24 mouse cellular contexts compared by ENCODE assay signal in genomic region chr1:126639463-126639862, GRCm38 (mm10).
DNase-seq lines count a peak whose midpoint lies in the region; ATAC-seq and TF ChIP-seq lines count a peak whose summit lies in the region.
"Had no signal": no experiment of that assay in that cellular context is flagged by ENCODE, and none has a peak within 500 bp of the region (broad histone marks: within the 10 kb centered on the region; RNA-seq: fewer than 3 reads in every experiment).

No protein-coding gene starts in this region.

- TF ChIP-seq CTCF in lung, embryonic 14.5 days (IDR thresholded peaks at IDR 0.05; ENCODE audit: low read depth), result no peak
- TF ChIP-seq CTCF in lung, postnatal 0 days (IDR thresholded peaks at IDR 0.05), result no peak

- peak; percentile 82 for TF ChIP-seq EP300 in lung, postnatal 0 days (IDR thresholded peaks at IDR 0.05)

- WGBS in lung, embryonic 14.5 days, result 76% methylated on average over 2 of the region's 2 CpGs
- 58% methylated on average over 2 of the region's 2 CpGs for WGBS in lung, postnatal 0 days

- H3K9ac ChIP-seq in lung, embryonic 14.5 days, result no peak overlapping the region
- no peak overlapping the region for H3K9ac ChIP-seq in lung, postnatal 0 days (replicated peaks; ENCODE audit: low read depth)
- H3K9ac ChIP-seq: embryonic facial prominence, embryonic 12.5 days; forebrain, embryonic 13.5 days; forebrain, embryonic 15.5 days had no signal

- H3K4me1 ChIP-seq in lung, embryonic 14.5 days (ENCODE audit: insufficient read depth), result no peaks in the 10 kb centered on the region
- H3K4me1 ChIP-seq in lung, postnatal 0 days (ENCODE audit: insufficient read depth, low read depth, low read length), result no peaks in the 10 kb centered on the region
- H3K4me1 ChIP-seq: embryonic facial prominence, embryonic 10.5 days; embryonic facial prominence, embryonic 12.5 days; forebrain, embryonic 13.5 days; forebrain, embryonic 15.5 days had no signal

- no peaks in the 10 kb centered on the region for H3K27me3 ChIP-seq in lung, embryonic 14.5 days (ENCODE audit: insufficient read depth, low read length)
- no peaks in the 10 kb centered on the region for H3K27me3 ChIP-seq in lung, postnatal 0 days (replicated peaks; ENCODE audit: insufficient read depth, low read length)
- H3K27me3 ChIP-seq: CH12.LX; embryonic facial prominence, embryonic 12.5 days; forebrain, embryonic 13.5 days; forebrain, embryonic 15.5 days; Patski had no signal

- no peak overlapping the region for H3K27ac ChIP-seq in lung, embryonic 14.5 days (ENCODE audit: low read depth)
- H3K27ac ChIP-seq in lung, postnatal 0 days (ENCODE audit: low read length), result no peak overlapping the region
- H3K27ac ChIP-seq: embryonic facial prominence, embryonic 10.5 days; embryonic facial prominence, embryonic 12.5 days; forebrain, embryonic 13.5 days; forebrain, embryonic 15.5 days had no signal

- peak; percentile 15 for DNase-seq in lung, embryonic 14.5 days
- no peak for DNase-seq in lung, adult 18-20 months
- DNase-seq in lung, postnatal 0 days (ENCODE audit: low spot score), result peak; percentile 70
- DNase-seq in lung, postnatal 4 days, result no peak
- peak; percentile 17 for DNase-seq in lung, postnatal 36 days
- DNase-seq in lung, postnatal 14 days, result no peak
- DNase-seq: adrenal gland, adult 8-10 months; adrenal gland, postnatal 14 days; adrenal gland, postnatal 36 days; B cell, adult 2 months; cerebellum, adult 11-12 months; cerebellum, adult 2 months; cerebellum, adult 9-10 months; cerebellum, postnatal 10 days; cerebellum, postnatal 25 days had no signal

- H3K4me2 ChIP-seq in lung, embryonic 14.5 days, result no peak overlapping the region
- no peak overlapping the region for H3K4me2 ChIP-seq in lung, postnatal 0 days (replicated peaks; ENCODE audit: low read depth, low read length)
- H3K4me2 ChIP-seq: embryonic facial prominence, embryonic 12.5 days; forebrain, embryonic 13.5 days; forebrain, embryonic 15.5 days had no signal

- H3K36me3 ChIP-seq in lung, embryonic 14.5 days (ENCODE audit: insufficient read depth), result no peaks in the 10 kb centered on the region
- H3K36me3 ChIP-seq in lung, postnatal 0 days (ENCODE audit: insufficient read depth, low read length), result no peaks in the 10 kb centered on the region
- H3K36me3 ChIP-seq: embryonic facial prominence, embryonic 10.5 days; embryonic facial prominence, embryonic 12.5 days; forebrain, embryonic 15.5 days; G1E had no signal

- no peak overlapping the region for H3K4me3 ChIP-seq in lung, embryonic 14.5 days (ENCODE audit: low read depth, low read length)
- H3K4me3 ChIP-seq in lung, postnatal 0 days (ENCODE audit: low read depth, low read length), result no peak overlapping the region
- H3K4me3 ChIP-seq: embryonic facial prominence, embryonic 10.5 days; embryonic facial prominence, embryonic 12.5 days; forebrain, embryonic 13.5 days; forebrain, embryonic 15.5 days had no signal

- ATAC-seq in lung, embryonic 14.5 days (ENCODE audit: insufficient read depth), result no peak
- ATAC-seq in lung, postnatal 0 days, result peak; percentile 58
- ATAC-seq: activated CD4-positive, CD25-positive, alpha-beta regulatory T cell, adult 4 months; CD4-positive, CD25-positive, alpha-beta regulatory T cell, adult 4 months; forebrain, embryonic 13.5 days; forebrain, embryonic 15.5 days; Patski had no signal

- H3K9me3 ChIP-seq in lung, embryonic 14.5 days (ENCODE audit: low read depth, low read length), result no peaks in the 10 kb centered on the region
- no peaks in the 10 kb centered on the region for H3K9me3 ChIP-seq in lung, postnatal 0 days (ENCODE audit: low read length)
- H3K9me3 ChIP-seq: embryonic facial prominence, embryonic 10.5 days; embryonic facial prominence, embryonic 12.5 days; forebrain, embryonic 13.5 days; forebrain, embryonic 15.5 days had no signal

Comparison
In these comparisons a context has a peak if more than half of its experiments do, and no peak if none do; other contexts are left out.
1. DNase-seq: peak in lung, embryonic 14.5 days (single experiment), lung, postnatal 0 days (single experiment) and lung, postnatal 36 days (single experiment); none in lung, adult 18-20 months (0 of 2), lung, postnatal 4 days (0 of 2) and lung, postnatal 14 days (single experiment).